Mouse (Mus musculus) G1E (cell line): ENCODE results near the gene Cnbd2.

ENCODE experiments used
- CTCF ChIP-seq: IDR thresholded peaks from 2 replicates; pipeline ENCODE4 v1.5.1; 2012; ENCODE audit warnings: low read depth, low read length, inconsistent platforms, mixed read lengths
- GATA1 ChIP-seq: IDR thresholded peaks from 2 replicates; pipeline ENCODE4 v1.6.1; 2012; ENCODE audit warnings: borderline replicate concordance, low read length, inconsistent platforms, mixed read lengths

- TF ChIP-seq CTCF (no peak), GATA1 (no peak)
These were observed 20.1 kb upstream of the Cnbd2 start for GRCm38 (mm10) chr2:156291998-156292397.
